ENCODE assay signal across 8 mouse cellular contexts in the genomic region with DNA sequence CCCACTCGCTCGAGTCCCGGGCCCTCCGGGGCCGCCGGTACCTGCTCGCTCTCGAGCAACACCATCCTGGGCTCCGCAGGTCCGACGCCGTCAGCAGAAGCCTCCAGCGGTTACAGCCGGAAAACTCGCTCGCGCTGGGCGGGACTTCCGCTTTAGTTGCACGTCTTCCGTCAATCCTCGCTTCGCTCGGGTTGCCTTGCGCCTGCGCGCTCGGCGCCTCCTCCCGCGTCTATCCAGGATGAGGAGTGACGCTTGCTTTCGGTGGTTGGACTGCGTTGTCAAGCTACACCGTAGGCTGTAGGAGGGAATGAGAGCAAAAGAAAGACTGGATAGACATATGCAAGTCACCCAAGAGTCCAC. TPM values are rescaled to one million over a fixed set of nuclear protein-coding genes. Genes with fewer than 3 reads are reported as not detected.
DNase-seq lines count a peak whose midpoint lies in the region; ATAC-seq and TF ChIP-seq lines count a peak whose summit lies in the region.

A gene (minus strand): TSS at position 162 of the 360 bp plus-strand sequence.

- DNase-seq in CD8-positive naive resting alpha-beta T cell, adult 2 months (ENCODE audit: low read depth in 2 of 2, low spot score in 2 of 2) = peak; percentile 87 to 88
- peak; percentile 94 for DNase-seq in c-Kit-positive CD71-negative TER-119-negative erythroid progenitor cells, embryonic 14.5 days (ENCODE audit: low read depth)
- DNase-seq in forebrain, embryonic 10.5 days (ENCODE audit: extremely low spot score, low spot score) = peak; percentile 95
- DNase-seq in kidney, postnatal 25 days = peak; percentile 95 to 97
- DNase-seq in liver, embryonic 14.5 days (ENCODE audit: low read depth in 3 of 3, low spot score in 3 of 3) = peak; percentile 90 to 93 (median 91)
- DNase-seq in neural tube, embryonic 11.5 days (ENCODE audit: low spot score) = peak; percentile 96
- DNase-seq in stomach, postnatal 0 days (ENCODE audit: low spot score) = peak; percentile 94

- ATAC-seq in heart, embryonic 15.5 days (replicated peaks; ENCODE audit: insufficient number of reproducible peaks, insufficient read depth, low FRiP score, low read depth) = peak; percentile 89
- peak; percentile 90 for ATAC-seq in liver, embryonic 14.5 days (ENCODE audit: insufficient read depth)
- peak; percentile 94 for ATAC-seq in neural tube, embryonic 11.5 days (ENCODE audit: insufficient read depth, low FRiP score, low TSS enrichment)
- ATAC-seq in stomach, postnatal 0 days (ENCODE audit: low FRiP score, low TSS enrichment) = peak; percentile 93

- no peaks in the 10 kb centered on the region for H3K9me3 ChIP-seq in forebrain, embryonic 10.5 days
- no peaks in the 10 kb centered on the region for H3K9me3 ChIP-seq in heart, embryonic 15.5 days (replicated peaks)
- H3K9me3 ChIP-seq in liver, embryonic 14.5 days (ENCODE audit: control insufficient read depth, low read length) = no peaks in the 10 kb centered on the region
- H3K9me3 ChIP-seq in neural tube, embryonic 11.5 days (ENCODE audit: control insufficient read depth, low read length) = no peaks in the 10 kb centered on the region
- H3K9me3 ChIP-seq in stomach, postnatal 0 days (ENCODE audit: control insufficient read depth, low read length) = no peaks in the 10 kb centered on the region

- peak within 1 kb of the TSS; percentile 95 for H3K4me3 ChIP-seq in forebrain, embryonic 10.5 days
- peak within 1 kb of the TSS; percentile 92 for H3K4me3 ChIP-seq in heart, embryonic 15.5 days
- H3K4me3 ChIP-seq in liver, embryonic 14.5 days (ENCODE audit: insufficient read depth in 1 of 2, low read depth in 2 of 2, low read length in 2 of 2) = peak within 1 kb of the TSS; percentile 78 to 80
- H3K4me3 ChIP-seq in neural tube, embryonic 11.5 days (ENCODE audit: low read depth, low read length) = peak within 1 kb of the TSS; percentile 78
- H3K4me3 ChIP-seq in stomach, postnatal 0 days (ENCODE audit: low read depth, low read length) = peak within 1 kb of the TSS; percentile 88

- H3K27me3 ChIP-seq in forebrain, embryonic 10.5 days (ENCODE audit: poor library complexity, severe bottlenecking) = no peaks in the 10 kb centered on the region
- H3K27me3 ChIP-seq in heart, embryonic 15.5 days = no peaks in the 10 kb centered on the region
- H3K27me3 ChIP-seq in liver, embryonic 14.5 days (ENCODE audit: control insufficient read depth, insufficient read depth, low read length) = no peaks in the 10 kb centered on the region
- no peaks in the 10 kb centered on the region for H3K27me3 ChIP-seq in neural tube, embryonic 11.5 days (ENCODE audit: control insufficient read depth, insufficient read depth, low read length)
- H3K27me3 ChIP-seq in stomach, postnatal 0 days (ENCODE audit: control insufficient read depth, insufficient read depth, low read length) = no peaks in the 10 kb centered on the region

- H3K27ac ChIP-seq in forebrain, embryonic 10.5 days = peak within 1 kb of the TSS; percentile 90
- peak within 1 kb of the TSS; percentile 89 for H3K27ac ChIP-seq in heart, embryonic 15.5 days
- H3K27ac ChIP-seq in liver, embryonic 14.5 days = peak within 1 kb of the TSS; percentile 68
- H3K27ac ChIP-seq in neural tube, embryonic 11.5 days (ENCODE audit: low read depth, low read length) = peak within 1 kb of the TSS; percentile 55; the same call in 1 of the 2 replicates
- H3K27ac ChIP-seq in stomach, postnatal 0 days (replicated peaks) = peak within 1 kb of the TSS; percentile 84

- no peak for TF ChIP-seq EP300 in liver, embryonic 14.5 days (IDR thresholded peaks at IDR 0.05; ENCODE audit: low read depth)
- TF ChIP-seq EP300 in stomach, postnatal 0 days (optimal IDR thresholded peaks at IDR 0.05) = no peak

- H3K4me1 ChIP-seq in forebrain, embryonic 10.5 days = peaks cover 22% of the 10 kb centered on the region
- H3K4me1 ChIP-seq in heart, embryonic 15.5 days (replicated peaks) = peaks cover 15% of the 10 kb centered on the region
- peaks cover 5 to 26% of the 10 kb centered on the region in 2 experiments; a peak in 3 of 4 replicates for H3K4me1 ChIP-seq in liver, embryonic 14.5 days (replicated peaks; ENCODE audit: control insufficient read depth in 2 of 2, insufficient read depth in 2 of 2, low read length in 1 of 2)
- H3K4me1 ChIP-seq in neural tube, embryonic 11.5 days (ENCODE audit: control insufficient read depth, insufficient read depth, low read length) = peaks cover 8% of the 10 kb centered on the region
- peaks cover 6% of the 10 kb centered on the region; the same call in 1 of the 2 replicates for H3K4me1 ChIP-seq in stomach, postnatal 0 days (replicated peaks; ENCODE audit: control insufficient read depth, insufficient read depth)

- peak within 1 kb of the TSS; percentile 90 for H3K4me2 ChIP-seq in heart, embryonic 15.5 days
- peak within 1 kb of the TSS; percentile 63 for H3K4me2 ChIP-seq in liver, embryonic 14.5 days (ENCODE audit: low read depth)
- H3K4me2 ChIP-seq in neural tube, embryonic 11.5 days (ENCODE audit: low read depth) = peak within 1 kb of the TSS; percentile 89
- peak within 1 kb of the TSS; percentile 97 for H3K4me2 ChIP-seq in stomach, postnatal 0 days (replicated peaks; ENCODE audit: low read depth)

- TF ChIP-seq CTCF in liver, embryonic 14.5 days (IDR thresholded peaks at IDR 0.05; ENCODE audit: low read depth) = no peak; the same call in 1 of the 2 replicates
- peak; percentile 24; the same call in 1 of the 2 replicates for TF ChIP-seq CTCF in stomach, postnatal 0 days (IDR thresholded peaks at IDR 0.05; ENCODE audit: low read depth)

- WGBS in forebrain, embryonic 10.5 days = under 1% methylated on average over 35 of the region's 35 CpGs
- under 1% methylated on average over 35 of the region's 35 CpGs for WGBS in heart, embryonic 15.5 days
- WGBS in liver, embryonic 14.5 days (ENCODE audit: insufficient replicate concordance) = under 1% methylated on average over 35 of the region's 35 CpGs
- under 1% methylated on average over 35 of the region's 35 CpGs for WGBS in neural tube, embryonic 11.5 days
- under 1% methylated on average over 35 of the region's 35 CpGs for WGBS in stomach, postnatal 0 days

- peak within 1 kb of the TSS; percentile 96 for H3K9ac ChIP-seq in heart, embryonic 15.5 days
- H3K9ac ChIP-seq in liver, embryonic 14.5 days (replicated peaks) = peak within 1 kb of the TSS; percentile 94
- peak within 1 kb of the TSS; percentile 79 for H3K9ac ChIP-seq in neural tube, embryonic 11.5 days (ENCODE audit: low read length)
- peak within 1 kb of the TSS; percentile 91 for H3K9ac ChIP-seq in stomach, postnatal 0 days (ENCODE audit: low read length)

- H3K36me3 ChIP-seq in forebrain, embryonic 10.5 days (replicated peaks) = peaks cover 33% of the 10 kb centered on the region
- peaks cover 19% of the 10 kb centered on the region for H3K36me3 ChIP-seq in heart, embryonic 15.5 days
- peaks cover 22% of the 10 kb centered on the region for H3K36me3 ChIP-seq in liver, embryonic 14.5 days (replicated peaks; ENCODE audit: control insufficient read depth, insufficient read depth, low read depth)
- no peaks in the 10 kb centered on the region for H3K36me3 ChIP-seq in neural tube, embryonic 11.5 days (ENCODE audit: control insufficient read depth, insufficient read depth, low read length)
- H3K36me3 ChIP-seq in stomach, postnatal 0 days (ENCODE audit: control insufficient read depth, insufficient read depth, low read length) = 0 out of 2 replicates have a peak, but pooled peaks cover 4% of the 10 kb centered on the region

RNA-seq across cellular contexts. Expression of the gene that starts here (rescaled TPM):
- 238 and 240 TPM in 2 replicates for polyA plus RNA-seq in forebrain, embryonic 10.5 days (2016; fragmentation: Nextera tagmentation; extraction: Ambion mirVana)
- 194 and 204 TPM in 2 replicates for polyA plus RNA-seq in heart, embryonic 15.5 days (2015; fragmentation: Nextera tagmentation; extraction: Ambion mirVana)
- 46.6 and 59.2 TPM in 2 replicates for polyA plus RNA-seq in liver, embryonic 14.5 days (2012; rRNA removed)
- 93.7 and 102 TPM in 2 replicates for polyA plus RNA-seq in liver, embryonic 14.5 days (2014; fragmentation: Nextera tagmentation; extraction: Ambion mirVana)
- polyA plus RNA-seq in neural tube, embryonic 11.5 days (2014; fragmentation: Nextera tagmentation; extraction: Ambion mirVana) = 281 and 284 TPM in 2 replicates
- polyA plus RNA-seq in stomach, postnatal 0 days (2015; fragmentation: Nextera tagmentation; extraction: Ambion mirVana) = 175 and 180 TPM in 2 replicates

Comparison
In these comparisons a context has a peak if more than half of its experiments do, and no peak if none do; other contexts are left out.
1. Peak in every context shown above with its lines: DNase-seq, ATAC-seq, H3K4me3 ChIP-seq and H3K27ac ChIP-seq.